Mouse (Mus musculus) stomach, embryonic 15.5 days (tissue): ENCODE data around the gene Shroom3. TPM values are rescaled to one million over a fixed set of nuclear protein-coding genes. Genes with fewer than 3 reads are reported as not detected.

Experiments
- ATAC-seq: fragments of 200-750 bp; cut with Nextera tagmentation; 2 replicates; pipeline ENCODE4 v1.8.0; 2017; ENCODE audit warnings: low read depth, moderate number of reproducible peaks, moderate TSS enrichment; ENCODE audit not compliant: insufficient read depth, low FRiP score
- H3K27ac ChIP-seq: fragments of 300-500 bp; sonication (generic); 2 replicates; pipeline ENCODE4 v1.5.1; 2015; ENCODE audit warnings: mild to moderate bottlenecking, inconsistent platforms
- H3K27me3 ChIP-seq: fragments of 300-500 bp; sonication (generic); replicated peaks from 2 replicates; pipeline ENCODE4 v1.6.1; 2015; ENCODE audit warnings: inconsistent platforms
- H3K36me3 ChIP-seq: fragments of 300-500 bp; sonication (generic); 2 replicates; pipeline ENCODE4 v1.6.1; 2015; ENCODE audit warnings: inconsistent platforms
- H3K4me1 ChIP-seq: fragments of 300-500 bp; sonication (generic); 2 replicates; pipeline ENCODE4 v1.6.1; 2015; ENCODE audit warnings: inconsistent platforms
- H3K4me2 ChIP-seq: fragments of 300-500 bp; sonication (generic); 2 replicates; pipeline ENCODE4 v1.6.1; 2015; ENCODE audit warnings: mild to moderate bottlenecking, inconsistent platforms
- H3K4me3 ChIP-seq: fragments of 300-500 bp; sonication (generic); replicated peaks from 2 replicates; pipeline ENCODE4 v1.5.1; 2015; ENCODE audit warnings: inconsistent platforms
- H3K9ac ChIP-seq: fragments of 300-500 bp; sonication (generic); 2 replicates; pipeline ENCODE4 v1.6.1; 2015; ENCODE audit warnings: inconsistent platforms
- H3K9me3 ChIP-seq: fragments of 300-500 bp; sonication (generic); 2 replicates; pipeline ENCODE4 v1.6.1; 2016; ENCODE audit warnings: inconsistent platforms
- WGBS: fragments of 180-500 bp; shearing (Covaris S2); methylation state at CpG from one replicate; pipeline ENCODE4 v1.1.7; 2015; 5-methylcytosine and 5-hydroxymethylcytosine counted together
- polyA plus RNA-seq: library from polyadenylated mRNA; unstranded; fragments of >200 nt; fragmentation: Nextera tagmentation; extraction: Ambion mirVana; gene quantifications from 2 replicates; pipeline ENCODE4 v1.2.1, GENCODE M21; 2015

Gene Shroom3
- polyA plus RNA-seq, 1 experiment from 2014 or later = 12.3 TPM

- no peaks in the 10 kb centered on the region for H3K27me3 ChIP-seq
- H3K27ac ChIP-seq = no peak overlapping the region
- no peak overlapping the region for H3K9ac ChIP-seq
- no peak overlapping the region for H3K4me2 ChIP-seq
- ATAC-seq = no peak
- no peaks in the 10 kb centered on the region for H3K9me3 ChIP-seq
- 64% methylated on average over 20 of the region's 20 CpGs for WGBS
- peaks cover 23% of the 10 kb centered on the region for H3K4me1 ChIP-seq
- H3K4me3 ChIP-seq = no peak overlapping the region
- no peaks in the 10 kb centered on the region for H3K36me3 ChIP-seq
These were observed 160.9 kb downstream of the Shroom3 start for GRCm38 (mm10) chr5:92843850-92844785.

DNA sequence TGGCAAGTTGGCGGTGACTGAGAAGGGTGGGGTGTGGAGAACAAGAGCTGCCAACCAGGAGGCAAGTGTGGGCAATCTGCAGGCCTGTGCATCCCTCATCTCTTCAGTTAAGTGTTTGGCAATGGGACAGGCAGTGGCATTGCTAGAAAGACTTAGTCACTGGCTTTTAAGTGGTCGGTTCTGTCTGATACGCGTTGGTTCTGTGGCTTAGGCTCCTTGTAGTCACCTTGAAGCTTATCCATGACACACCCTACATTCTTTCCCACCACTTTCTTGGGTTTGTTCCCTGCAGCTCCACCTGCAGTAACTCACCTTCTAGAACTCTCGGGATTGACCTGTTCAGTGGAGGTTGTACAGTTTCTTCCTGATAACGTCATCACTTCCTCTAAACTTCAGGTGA lies 166.5 kb downstream of the Shroom3 start:
- ATAC-seq = no peak
- Histone ChIP-seq H3K27me3 (no peaks in the 10 kb centered on the region), H3K4me1 (no peaks in the 10 kb centered on the region), H3K9me3 (no peaks in the 10 kb centered on the region), H3K4me3 (no peak overlapping the region), H3K9ac (no peak overlapping the region), H3K36me3 (no peaks in the 10 kb centered on the region), H3K4me2 (no peak overlapping the region), H3K27ac (no peak overlapping the region)
- WGBS = 70% methylated on average over 6 of the region's 6 CpGs

GRCm38 (mm10) chr5:92850925-92851324 lies 167.7 kb downstream of the Shroom3 start:
- WGBS = 81% methylated on average over 3 of the region's 3 CpGs
- Histone ChIP-seq H3K4me3 (no peak overlapping the region), H3K4me1 (no peaks in the 10 kb centered on the region), H3K27ac (no peak overlapping the region), H3K4me2 (no peak overlapping the region), H3K9me3 (no peaks in the 10 kb centered on the region), H3K27me3 (no peaks in the 10 kb centered on the region), H3K36me3 (no peaks in the 10 kb centered on the region), H3K9ac (no peak overlapping the region)
- ATAC-seq = no peak

DNA sequence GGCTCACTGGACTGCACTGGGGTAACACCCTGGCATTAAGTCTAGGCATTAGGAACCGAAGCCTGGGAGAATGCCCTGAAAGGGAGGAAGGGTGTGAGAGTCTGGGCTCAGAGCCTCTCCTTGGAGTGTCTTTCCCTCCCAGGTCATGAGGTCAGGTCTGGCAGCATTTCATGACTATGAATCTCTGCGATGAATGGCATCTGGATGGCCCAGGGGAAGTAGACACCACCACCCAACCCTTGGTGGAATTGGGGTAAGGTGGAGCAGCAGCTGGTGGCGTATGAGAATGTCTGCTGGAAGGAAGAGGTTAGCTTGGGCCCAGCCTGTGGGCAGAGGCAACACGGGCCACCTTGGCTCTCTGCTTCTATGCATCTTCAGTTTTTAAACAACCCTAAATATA lies 171.7 kb downstream of the Shroom3 start:
- H3K27me3 ChIP-seq = no peaks in the 10 kb centered on the region
- H3K36me3 ChIP-seq = no peaks in the 10 kb centered on the region
- no peak overlapping the region for H3K4me2 ChIP-seq
- no peaks in the 10 kb centered on the region for H3K4me1 ChIP-seq
- H3K9me3 ChIP-seq = no peaks in the 10 kb centered on the region
- no peak overlapping the region for H3K9ac ChIP-seq
- WGBS = 71% methylated on average over 4 of the region's 4 CpGs
- no peak overlapping the region for H3K4me3 ChIP-seq
- H3K27ac ChIP-seq = no peak overlapping the region
- ATAC-seq = no peak

- no peak for ATAC-seq
- no peak overlapping the region for H3K4me2 ChIP-seq
These were observed 173.1 kb downstream of the Shroom3 start for GRCm38 (mm10) chr5:92856346-92856745.

DNA sequence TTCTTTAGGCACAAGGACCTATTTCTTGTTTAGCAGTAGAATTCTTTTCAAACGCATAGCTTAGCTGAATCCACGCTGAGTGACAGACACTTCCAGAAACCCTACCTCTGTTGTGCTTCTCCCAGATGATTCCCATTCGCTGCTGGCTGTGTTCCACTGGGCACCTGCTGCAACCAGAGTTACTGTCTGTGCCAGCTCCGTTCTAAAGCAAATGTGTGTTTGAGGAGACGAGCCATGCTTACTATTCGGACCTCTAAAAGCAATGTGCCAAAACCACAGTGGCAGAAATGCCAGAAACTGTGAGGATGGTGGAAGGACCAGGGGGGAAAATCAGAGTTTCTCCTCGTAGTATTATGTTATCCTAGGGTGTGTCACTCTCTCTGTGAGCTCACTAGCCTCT lies 173.9 kb downstream of the Shroom3 start:
- H3K4me1 ChIP-seq = no peaks in the 10 kb centered on the region
- H3K27ac ChIP-seq = no peak overlapping the region
- 65% methylated on average over 7 of the region's 7 CpGs for WGBS
- no peak overlapping the region for H3K4me2 ChIP-seq
- no peak overlapping the region for H3K4me3 ChIP-seq
- H3K9me3 ChIP-seq = no peaks in the 10 kb centered on the region
- no peaks in the 10 kb centered on the region for H3K36me3 ChIP-seq
- no peak for ATAC-seq
- no peaks in the 10 kb centered on the region for H3K27me3 ChIP-seq
- no peak overlapping the region for H3K9ac ChIP-seq

More at GRCm38 (mm10) chr5:92856346-92856745, 173.1 kb downstream of the Shroom3 start:
- H3K9ac ChIP-seq = no peak overlapping the region
- no peaks in the 10 kb centered on the region for H3K36me3 ChIP-seq
- no peaks in the 10 kb centered on the region for H3K9me3 ChIP-seq
- 40% methylated on average over 15 of the region's 15 CpGs for WGBS
- H3K27ac ChIP-seq = no peak overlapping the region
- no peak overlapping the region for H3K4me3 ChIP-seq
- no peaks in the 10 kb centered on the region for H3K27me3 ChIP-seq
- H3K4me1 ChIP-seq = no peaks in the 10 kb centered on the region

GRCm38 (mm10) chr5:92858104-92858503 lies 174.9 kb downstream of the Shroom3 start:
- Histone ChIP-seq H3K4me1 (no peaks in the 10 kb centered on the region), H3K27ac (no peak overlapping the region), H3K9me3 (no peaks in the 10 kb centered on the region), H3K4me3 (no peak overlapping the region), H3K4me2 (no peak overlapping the region), H3K9ac (no peak overlapping the region), H3K36me3 (no peaks in the 10 kb centered on the region), H3K27me3 (no peaks in the 10 kb centered on the region)
- WGBS = 80% methylated on average over 3 of the region's 3 CpGs
- ATAC-seq = no peak

DNA sequence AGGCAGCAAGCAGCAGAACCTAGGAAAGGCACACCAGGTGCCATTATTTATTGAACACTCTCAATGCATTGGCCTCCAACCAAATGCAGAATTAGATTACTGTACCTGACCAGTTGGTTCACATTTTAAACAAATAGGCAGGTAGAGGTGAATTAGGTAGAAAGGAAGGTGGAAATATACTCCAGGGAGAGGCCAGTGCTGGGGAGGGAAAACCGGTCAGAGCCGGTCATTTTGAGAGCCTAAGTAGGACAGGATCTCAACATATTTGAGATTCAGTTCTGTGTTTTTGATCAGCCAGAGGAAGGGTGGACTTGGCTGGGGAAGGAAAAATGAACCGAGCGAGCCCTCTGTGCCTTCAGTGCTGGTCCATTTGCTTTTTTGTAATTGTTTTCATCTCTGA lies 175.3 kb downstream of the Shroom3 start:
- Histone ChIP-seq H3K27ac (no peak overlapping the region), H3K27me3 (no peaks in the 10 kb centered on the region), H3K4me2 (no peak overlapping the region), H3K9me3 (no peaks in the 10 kb centered on the region), H3K4me3 (no peak overlapping the region), H3K9ac (no peak overlapping the region), H3K36me3 (no peaks in the 10 kb centered on the region), H3K4me1 (no peaks in the 10 kb centered on the region)
- ATAC-seq = no peak
- 91% methylated on average over 4 of the region's 4 CpGs for WGBS

GRCm38 (mm10) chr5:92861416-92862112 lies 178.3 kb downstream of the Shroom3 start:
- no peaks in the 10 kb centered on the region for H3K9me3 ChIP-seq
- no peak overlapping the region for H3K4me3 ChIP-seq
- no peak overlapping the region for H3K9ac ChIP-seq
- peak; percentile 73 for ATAC-seq
- no peaks in the 10 kb centered on the region for H3K27me3 ChIP-seq
- no peaks in the 10 kb centered on the region for H3K36me3 ChIP-seq
- H3K27ac ChIP-seq = peak overlapping the region; percentile 21; the same call in 1 of the 2 replicates
- 53% methylated on average over 10 of the region's 10 CpGs for WGBS
- no peaks in the 10 kb centered on the region for H3K4me1 ChIP-seq
- no peak overlapping the region for H3K4me2 ChIP-seq

GRCm38 (mm10) chr5:92865090-92865489 lies 181.9 kb downstream of the Shroom3 start:
- no peaks in the 10 kb centered on the region for H3K9me3 ChIP-seq
- no peak for ATAC-seq
- no peaks in the 10 kb centered on the region for H3K4me1 ChIP-seq
- H3K27me3 ChIP-seq = no peaks in the 10 kb centered on the region
- H3K4me2 ChIP-seq = no peak overlapping the region
- no peak overlapping the region for H3K4me3 ChIP-seq
- WGBS = 70% methylated on average over 4 of the region's 4 CpGs
- H3K9ac ChIP-seq = no peak overlapping the region
- H3K27ac ChIP-seq = no peak overlapping the region
- H3K36me3 ChIP-seq = no peaks in the 10 kb centered on the region

- Histone ChIP-seq H3K9me3 (no peaks in the 10 kb centered on the region), H3K4me2 (no peak overlapping the region), H3K4me3 (no peak overlapping the region), H3K27ac (no peak overlapping the region), H3K9ac (no peak overlapping the region), H3K36me3 (no peaks in the 10 kb centered on the region), H3K4me1 (no peaks in the 10 kb centered on the region; the same call in 1 of the 2 replicates), H3K27me3 (no peaks in the 10 kb centered on the region)
- no peak for ATAC-seq
- 63% methylated on average over 8 of the region's 8 CpGs for WGBS
These were observed 183.3 kb downstream of the Shroom3 start for GRCm38 (mm10) chr5:92866546-92866945.

- no peaks in the 10 kb centered on the region for H3K9me3 ChIP-seq
- 50% methylated on average over 4 of the region's 4 CpGs for WGBS
- no peaks in the 10 kb centered on the region for H3K27me3 ChIP-seq
- H3K4me1 ChIP-seq = no peaks in the 10 kb centered on the region; the same call in 1 of the 2 replicates
- no peak overlapping the region for H3K4me2 ChIP-seq
- H3K4me3 ChIP-seq = no peak overlapping the region
- no peak overlapping the region for H3K9ac ChIP-seq
- no peak for ATAC-seq
- no peak overlapping the region for H3K27ac ChIP-seq
- no peaks in the 10 kb centered on the region for H3K36me3 ChIP-seq
These were observed 184.0 kb downstream of the Shroom3 start for GRCm38 (mm10) chr5:92867253-92867652.
